Mouse (Mus musculus) lung, postnatal 0 days (tissue): ENCODE results near the gene Serpine1. TPM values are rescaled to one million over a fixed set of nuclear protein-coding genes. Genes with fewer than 3 reads are reported as not detected.

Experiments used
- ATAC-seq: fragments of 200-750 bp; cut with Nextera tagmentation; 2 replicates; pipeline ENCODE4 v1.8.0; 2017; ENCODE audit warnings: moderate library complexity
- DNase-seq: peaks from one replicate; pipeline ENCODE4 v3.0.0-alpha.2; 2016; ENCODE audit warnings: low spot score
- H3K27ac ChIP-seq: fragments of 300-500 bp; sonication (generic); 2 replicates; pipeline ENCODE4 v1.5.1; 2014; ENCODE audit warnings: antibody characterized with exemption, mild to moderate bottlenecking, low read length, mixed read lengths
- H3K27me3 ChIP-seq: fragments of 300-500 bp; sonication (generic); replicated peaks from 2 replicates; pipeline ENCODE4 v1.6.1; 2014; ENCODE audit warnings: low read length, mixed read lengths; ENCODE audit not compliant: insufficient read depth
- H3K36me3 ChIP-seq: fragments of 300-500 bp; sonication (generic); 2 replicates; pipeline ENCODE4 v1.6.1; 2014; ENCODE audit warnings: low read length, mixed read lengths; ENCODE audit not compliant: insufficient read depth
- H3K4me1 ChIP-seq: fragments of 300-500 bp; sonication (generic); 2 replicates; pipeline ENCODE4 v1.6.1; 2014; ENCODE audit warnings: antibody characterized with exemption, low read depth, low read length, mixed read lengths; ENCODE audit not compliant: insufficient read depth
- H3K4me2 ChIP-seq: fragments of 300-500 bp; sonication (generic); replicated peaks from 2 replicates; pipeline ENCODE4 v1.6.1; 2014; ENCODE audit warnings: low read depth, mild to moderate bottlenecking, low read length, moderate library complexity, mixed read lengths
- H3K4me3 ChIP-seq: fragments of 300-500 bp; sonication (generic); 2 replicates; pipeline ENCODE4 v1.5.1; 2014; ENCODE audit warnings: low read depth, low read length
- H3K9ac ChIP-seq: fragments of 300-500 bp; sonication (generic); replicated peaks from 2 replicates; pipeline ENCODE4 v1.6.1; 2014; ENCODE audit warnings: low read depth, mild to moderate bottlenecking
- H3K9me3 ChIP-seq: fragments of 300-500 bp; sonication (generic); 2 replicates; pipeline ENCODE4 v1.6.1; 2016; ENCODE audit warnings: low read length, mixed read lengths
- CTCF ChIP-seq: IDR thresholded peaks from 2 replicates; pipeline ENCODE4 v1.5.1; 2016; ENCODE audit warnings: antibody characterized with exemption, mild to moderate bottlenecking
- EP300 ChIP-seq: IDR thresholded peaks from 2 replicates; pipeline ENCODE4 v1.6.1; 2016; ENCODE audit warnings: antibody characterized with exemption, mild to moderate bottlenecking, control low read depth
- WGBS: fragments of 180-500 bp; shearing (Covaris S2); extraction: QIAGEN DNeasy Blood & Tissue Kit; methylation state at CpG from one replicate; pipeline ENCODE4 v1.1.7; 2014; 5-methylcytosine and 5-hydroxymethylcytosine counted together
- polyA plus RNA-seq: library from polyadenylated mRNA; unstranded; fragments of >200 nt; fragmentation: Nextera tagmentation; extraction: Ambion mirVana; gene quantifications from 2 replicates; pipeline ENCODE4 v1.2.1, GENCODE M21; 2015

The Serpine1 gene
- polyA plus RNA-seq, 1 experiment from 2014 or later: 1.1 TPM

DNA sequence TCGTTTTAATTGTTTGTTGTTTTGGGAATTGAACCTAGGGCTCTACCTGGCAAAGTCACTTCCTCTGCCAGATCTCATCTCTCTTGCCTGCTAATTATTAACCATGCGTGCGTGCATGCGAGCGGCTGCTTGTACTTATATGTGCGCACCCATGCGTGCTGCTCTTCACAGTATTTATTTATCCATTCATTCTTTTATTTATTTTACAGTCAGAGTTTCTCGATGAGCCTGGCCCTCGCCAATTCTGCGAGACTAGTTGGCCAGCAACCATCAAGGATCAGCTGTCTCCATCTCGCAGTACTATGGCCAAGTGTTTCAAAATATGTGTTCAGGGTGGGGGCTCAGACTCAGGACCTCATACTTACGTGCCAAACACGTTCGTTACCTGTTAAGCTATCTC, 6.0 kb upstream of the Serpine1 start:
- H3K36me3 ChIP-seq: no peaks in the 10 kb centered on the region
- H3K4me2 ChIP-seq: no peak overlapping the region
- TF ChIP-seq EP300 (peak; percentile 45; the same call in 1 of the 2 replicates), CTCF (no peak)
- H3K9me3 ChIP-seq: no peaks in the 10 kb centered on the region
- 32% methylated on average over 14 of the region's 14 CpGs for WGBS
- H3K9ac ChIP-seq: no peak overlapping the region
- ATAC-seq (peak; percentile 6; the same call in 1 of the 2 replicates), DNase-seq (peak; percentile 82)
- H3K27me3 ChIP-seq: no peaks in the 10 kb centered on the region
- no peak overlapping the region for H3K4me3 ChIP-seq
- H3K4me1 ChIP-seq: peaks cover 39% of the 10 kb centered on the region
- peak overlapping the region; percentile 86; the same call in 1 of the 2 replicates for H3K27ac ChIP-seq

DNA sequence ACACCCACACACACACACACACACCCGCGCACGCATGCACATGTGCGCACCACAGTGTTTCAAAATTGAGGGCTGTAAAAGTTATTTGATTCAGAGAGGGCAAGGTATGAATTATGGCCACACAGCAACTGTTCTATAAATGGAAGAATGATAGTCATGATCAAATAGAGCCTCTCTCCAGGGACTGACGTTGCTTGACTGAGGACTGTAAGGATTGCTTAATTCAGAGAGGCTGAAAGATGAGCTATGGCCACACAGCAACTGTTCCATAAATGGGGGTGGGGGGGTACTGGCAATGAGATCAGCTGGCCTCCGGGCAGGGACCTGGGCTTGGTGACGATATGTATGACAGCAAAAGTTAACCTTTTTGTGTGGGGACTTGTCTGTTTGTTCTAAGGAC, 5.1 kb upstream of the Serpine1 start:
- no peaks in the 10 kb centered on the region for H3K27me3 ChIP-seq
- no peak overlapping the region for H3K4me3 ChIP-seq
- peak overlapping the region; percentile 86 for H3K27ac ChIP-seq
- H3K9me3 ChIP-seq: no peaks in the 10 kb centered on the region
- WGBS: 70% methylated on average over 7 of the region's 7 CpGs
- H3K9ac ChIP-seq: no peak overlapping the region
- TF ChIP-seq EP300 (no peak), CTCF (no peak)
- DNase-seq (peak; percentile 41), ATAC-seq (no peak)
- H3K36me3 ChIP-seq: no peaks in the 10 kb centered on the region
- H3K4me1 ChIP-seq: peaks cover 46% of the 10 kb centered on the region
- H3K4me2 ChIP-seq: no peak overlapping the region

DNA sequence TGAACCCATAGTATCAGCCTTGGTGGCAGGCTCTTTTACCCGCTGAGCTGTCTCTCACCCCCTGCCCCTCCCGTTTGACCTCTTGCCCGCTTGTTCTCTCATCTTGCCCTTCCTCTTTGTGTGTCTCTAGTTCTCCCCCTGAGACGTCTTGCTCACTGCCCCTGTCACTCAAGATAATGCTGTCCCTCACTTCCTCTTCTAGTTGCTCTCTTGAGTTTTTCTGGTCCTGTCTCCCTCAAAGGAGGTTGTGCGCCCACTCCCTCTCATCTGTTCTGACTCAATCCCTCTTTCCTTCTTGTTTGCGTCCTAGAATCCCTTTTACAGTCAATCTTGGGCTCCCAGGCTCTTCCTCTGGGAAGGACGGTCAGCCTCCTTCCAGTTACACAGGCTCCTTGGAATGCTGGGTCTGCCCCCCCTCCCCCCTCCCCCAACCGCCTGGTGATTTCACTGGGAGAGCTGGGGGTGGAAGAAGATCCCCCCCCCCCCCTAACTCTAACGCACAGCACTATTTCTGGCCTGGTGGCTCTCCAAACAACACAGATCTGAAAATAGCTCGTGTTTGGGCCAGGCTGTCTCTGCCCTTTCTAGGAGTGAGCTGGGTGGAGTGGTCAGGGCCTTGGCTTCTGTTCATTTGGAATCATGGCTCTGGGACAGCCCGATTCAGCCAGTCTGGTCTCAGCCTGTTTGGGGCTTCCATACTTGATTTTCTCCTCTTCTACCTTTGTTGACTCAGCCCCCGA, 4.3 kb upstream of the Serpine1 start:
- Histone ChIP-seq H3K36me3 (no peaks in the 10 kb centered on the region), H3K27ac (peak overlapping the region; percentile 86), H3K4me3 (no peak overlapping the region), H3K4me2 (no peak overlapping the region), H3K9me3 (no peaks in the 10 kb centered on the region), H3K4me1 (peaks cover 50% of the 10 kb centered on the region), H3K27me3 (no peaks in the 10 kb centered on the region), H3K9ac (no peak overlapping the region)
- TF ChIP-seq EP300: 0 out of 2 replicates have a peak, but pooled peaks have one; percentile 10
- TF ChIP-seq CTCF: no peak
- DNase-seq (peak; percentile 88), ATAC-seq (peak; percentile 34)
- 16% methylated on average over 11 of the region's 12 CpGs for WGBS

DNA sequence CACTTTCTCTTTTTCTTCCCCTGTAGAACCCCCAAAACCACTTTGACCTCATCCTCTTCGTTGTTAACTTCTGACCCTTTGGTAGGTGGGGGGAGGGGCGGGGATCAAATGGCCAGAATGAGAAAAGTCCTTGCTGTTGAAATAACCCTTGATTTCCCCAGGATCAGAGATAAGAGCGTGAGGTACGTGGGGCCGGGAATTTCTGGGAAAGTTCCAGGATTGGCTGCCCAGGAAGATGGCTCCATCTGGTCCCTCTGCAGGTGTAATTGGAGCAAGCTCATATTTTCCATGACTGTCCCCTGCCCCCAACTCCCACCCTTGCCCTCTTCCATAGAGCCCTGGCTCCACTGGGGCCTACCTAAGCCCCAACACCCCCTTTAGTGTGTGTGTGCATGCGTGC, 3.7 kb upstream of the Serpine1 start:
- Histone ChIP-seq H3K4me2 (no peak overlapping the region), H3K27ac (peak overlapping the region; percentile 86), H3K27me3 (no peaks in the 10 kb centered on the region), H3K4me3 (no peak overlapping the region), H3K36me3 (no peaks in the 10 kb centered on the region), H3K9ac (no peak overlapping the region), H3K4me1 (peaks cover 50% of the 10 kb centered on the region), H3K9me3 (no peaks in the 10 kb centered on the region)
- no peak for DNase-seq
- TF ChIP-seq EP300 (no peak), CTCF (no peak)
- WGBS: 49% methylated on average over 6 of the region's 6 CpGs
- no peak for ATAC-seq

DNA sequence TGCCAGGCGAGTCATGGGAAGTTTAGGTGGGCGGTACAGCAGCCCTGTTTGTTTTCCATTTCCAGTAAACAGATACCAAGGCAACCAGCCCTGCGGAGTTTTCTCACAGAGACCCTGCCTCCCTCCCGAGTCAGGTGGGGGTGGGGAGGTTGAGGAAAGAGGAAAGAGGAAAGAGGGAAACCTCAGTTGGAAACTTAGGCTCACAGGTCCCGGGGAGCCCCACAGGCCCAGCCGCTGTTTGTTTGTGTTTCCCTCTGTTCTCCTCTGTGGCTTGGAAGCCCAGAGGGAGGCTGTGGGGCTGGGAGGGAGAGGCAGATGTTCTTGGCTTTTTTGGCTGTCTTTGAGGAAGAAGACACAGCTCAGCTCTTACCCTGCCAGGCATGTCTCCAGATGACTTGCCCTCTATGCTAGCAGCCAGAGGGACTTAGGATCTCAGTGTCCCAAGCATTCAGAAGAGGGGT, 2.2 kb upstream of the Serpine1 start:
- no peaks in the 10 kb centered on the region for H3K27me3 ChIP-seq
- H3K27ac ChIP-seq: peak overlapping the region; percentile 70
- no peak overlapping the region for H3K4me3 ChIP-seq
- no peaks in the 10 kb centered on the region for H3K9me3 ChIP-seq
- H3K4me1 ChIP-seq: peaks cover 50% of the 10 kb centered on the region
- no peaks in the 10 kb centered on the region for H3K36me3 ChIP-seq
- H3K9ac ChIP-seq: no peak overlapping the region
- TF ChIP-seq EP300 (no peak), CTCF (no peak)
- H3K4me2 ChIP-seq: no peak overlapping the region
- ATAC-seq: peak; percentile 4
- 20% methylated on average over 6 of the region's 6 CpGs for WGBS
- peak; percentile 63 for DNase-seq

DNA sequence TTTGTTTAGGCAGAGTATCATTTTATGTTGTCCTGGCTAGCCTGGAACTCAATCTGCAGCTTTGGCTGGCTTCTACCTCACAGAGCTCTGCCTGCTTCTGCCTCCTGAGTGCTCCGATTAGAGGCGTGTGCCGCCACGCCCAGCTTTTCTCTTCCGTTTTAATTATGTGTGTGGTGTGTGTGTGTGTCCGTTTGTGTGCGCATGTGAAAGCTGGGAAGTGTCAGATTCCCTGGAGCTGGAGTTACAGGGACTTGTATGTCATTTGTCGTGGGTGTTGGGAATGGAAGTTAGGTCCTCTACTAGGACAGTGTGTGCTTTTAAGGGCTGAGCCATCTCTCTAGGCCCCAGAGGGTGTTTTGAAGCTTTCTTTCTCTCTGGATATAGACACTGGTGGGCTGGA, 1.1 kb upstream of the Serpine1 start:
- no peak for DNase-seq
- WGBS: 85% methylated on average over 8 of the region's 8 CpGs
- Histone ChIP-seq H3K9ac (no peak overlapping the region), H3K27me3 (no peaks in the 10 kb centered on the region), H3K4me2 (no peak overlapping the region), H3K36me3 (no peaks in the 10 kb centered on the region; the same call in 1 of the 2 replicates), H3K4me3 (no peak overlapping the region), H3K4me1 (peaks cover 42% of the 10 kb centered on the region), H3K27ac (peak overlapping the region; percentile 90), H3K9me3 (no peaks in the 10 kb centered on the region)
- TF ChIP-seq EP300: no peak
- no peak for TF ChIP-seq CTCF
- ATAC-seq: no peak
